Mouse (Mus musculus) liver, adult 2 months (tissue): ENCODE measurements at regions not wholly inside any gene's neighbourhood (a gene's known extent, or its start where the extent isn't known, plus 50 kb on each side); places are given as distances from the start of the nearest gene placed in this dataset.

Experiments
- DNase-seq: peaks from one replicate; pipeline ENCODE4 v3.0.0-alpha.2; 2011; ENCODE audit warnings: low read depth, low spot score; ENCODE audit errors: extremely low read depth
- H3K27ac ChIP-seq: fragments of 200-500 bp; replicated peaks from 2 replicates; pipeline ENCODE4 v1.5.1; 2012; ENCODE audit warnings: low read depth, mild to moderate bottlenecking, control low read depth, inconsistent platforms, low read length; ENCODE audit not compliant: insufficient read depth
- H3K27me3 ChIP-seq: fragments of 200-500 bp; 2 replicates; pipeline ENCODE4 v1.6.1; 2012; ENCODE audit warnings: mild to moderate bottlenecking, moderate library complexity, low read length, inconsistent platforms; ENCODE audit not compliant: control insufficient read depth, insufficient read depth
- H3K36me3 ChIP-seq: fragments of 200-500 bp; 2 replicates; pipeline ENCODE4 v1.6.1; 2012; ENCODE audit warnings: low read length, inconsistent platforms; ENCODE audit not compliant: control insufficient read depth, insufficient read depth
- H3K4me1 ChIP-seq: fragments of 200-500 bp; 2 replicates; pipeline ENCODE4 v1.6.1; 2011; ENCODE audit warnings: low read length; ENCODE audit not compliant: control insufficient read depth, insufficient read depth
- H3K4me3 ChIP-seq: fragments of 200-500 bp; 2 replicates; pipeline ENCODE4 v1.5.1; 2011; ENCODE audit warnings: low read depth, mild to moderate bottlenecking, control low read depth, low read length, moderate library complexity; ENCODE audit not compliant: insufficient read depth
- H3K79me2 ChIP-seq: fragments of 200-500 bp; 2 replicates; pipeline ENCODE4 v1.6.1; 2012; ENCODE audit warnings: inconsistent platforms, mild to moderate bottlenecking, low read length, moderate library complexity; ENCODE audit not compliant: control insufficient read depth, insufficient read depth
- H3K9ac ChIP-seq: fragments of 200-500 bp; 2 replicates; pipeline ENCODE4 v1.6.1; 2012; ENCODE audit warnings: low read depth, mild to moderate bottlenecking, control low read depth, inconsistent platforms, low read length
- CTCF ChIP-seq: fragments of 200-500 bp; IDR thresholded peaks from 2 replicates; pipeline ENCODE4 v1.5.1; 2011; ENCODE audit warnings: low read depth, low read length, control low read depth
- POLR2A ChIP-seq: fragments of 200-500 bp; IDR thresholded peaks from 2 replicates; pipeline ENCODE4 v1.6.1; 2011; ENCODE audit warnings: low read length, control low read depth; ENCODE audit not compliant: insufficient read depth; ENCODE audit errors: extremely low read depth
- WGBS: fragments of 180-500 bp; shearing (Covaris S2); methylation state at CpG from one replicate; pipeline ENCODE4 v1.1.7; 2018; 5-methylcytosine and 5-hydroxymethylcytosine counted together

DNA sequence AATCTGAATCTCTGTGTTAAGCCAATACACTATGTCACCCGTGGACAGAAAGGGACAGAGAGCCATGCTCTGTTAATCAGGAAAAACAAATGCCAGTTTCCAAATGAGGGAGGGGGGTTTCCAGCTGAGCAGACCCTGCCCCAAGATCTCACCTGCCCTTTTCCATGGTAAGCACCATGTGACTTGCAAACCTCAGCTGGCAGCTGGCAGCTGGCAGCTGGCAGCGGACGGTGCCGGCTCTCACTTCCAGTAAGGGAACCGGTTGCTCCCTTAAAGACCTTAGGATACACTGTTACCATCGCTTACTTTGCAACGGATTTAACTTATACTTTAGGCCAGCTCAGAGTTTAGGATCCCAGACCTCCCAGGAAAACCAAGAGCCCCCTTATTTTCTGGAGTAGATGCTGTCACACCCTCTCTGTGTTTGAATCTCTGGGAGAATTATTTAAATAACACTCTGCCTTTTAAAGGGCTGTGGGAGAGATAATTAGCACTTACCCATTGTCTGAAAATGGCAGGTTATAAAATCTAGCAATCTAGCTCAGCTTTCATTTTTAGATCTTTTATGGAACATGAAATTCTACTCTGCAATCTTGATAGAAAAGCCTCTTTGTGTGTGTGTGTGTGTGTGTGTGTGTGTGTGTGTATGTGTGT lies 131.7 kb downstream of the Drd1 start:
- no peak for DNase-seq
- WGBS: 89% methylated on average over 7 of the region's 7 CpGs
- TF ChIP-seq POLR2A: no peak
- no peak for TF ChIP-seq CTCF

DNA sequence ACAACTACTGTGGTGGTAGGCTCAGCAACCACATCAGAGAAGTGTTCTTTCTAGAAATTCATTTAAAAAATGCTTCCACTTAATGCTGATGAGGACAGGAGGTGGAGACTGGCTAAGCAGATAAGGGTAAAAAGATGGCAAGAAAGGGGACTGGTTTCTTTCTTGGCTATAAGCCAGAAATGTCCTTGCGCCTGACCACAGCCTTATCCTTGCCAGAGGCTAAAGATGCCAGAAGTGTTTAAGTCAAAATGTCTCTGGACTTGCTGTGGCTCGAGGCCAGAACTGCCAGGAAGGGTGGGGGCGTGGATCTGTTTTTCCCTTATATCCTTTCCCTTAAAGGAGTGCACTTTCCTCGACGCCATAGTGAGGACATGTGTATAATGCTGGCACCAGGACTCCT lies 133.7 kb downstream of the Drd1 start:
- Histone ChIP-seq H3K27ac (no peak overlapping the region), H3K4me1 (no peaks in the 10 kb centered on the region), H3K36me3 (no peaks in the 10 kb centered on the region), H3K4me3 (no peak overlapping the region), H3K79me2 (no peaks in the 10 kb centered on the region), H3K9ac (no peak overlapping the region), H3K27me3 (no peaks in the 10 kb centered on the region)
- no peak for DNase-seq
- TF ChIP-seq POLR2A (no peak), CTCF (no peak)
- WGBS: 71% methylated on average over 5 of the region's 5 CpGs

More for the DNA sequence above, 131.7 kb downstream of the Drd1 start:
- Histone ChIP-seq H3K4me3 (no peak overlapping the region), H3K9ac (no peak overlapping the region), H3K27me3 (no peaks in the 10 kb centered on the region), H3K79me2 (no peaks in the 10 kb centered on the region), H3K4me1 (no peaks in the 10 kb centered on the region), H3K36me3 (no peaks in the 10 kb centered on the region), H3K27ac (no peak overlapping the region)

DNA sequence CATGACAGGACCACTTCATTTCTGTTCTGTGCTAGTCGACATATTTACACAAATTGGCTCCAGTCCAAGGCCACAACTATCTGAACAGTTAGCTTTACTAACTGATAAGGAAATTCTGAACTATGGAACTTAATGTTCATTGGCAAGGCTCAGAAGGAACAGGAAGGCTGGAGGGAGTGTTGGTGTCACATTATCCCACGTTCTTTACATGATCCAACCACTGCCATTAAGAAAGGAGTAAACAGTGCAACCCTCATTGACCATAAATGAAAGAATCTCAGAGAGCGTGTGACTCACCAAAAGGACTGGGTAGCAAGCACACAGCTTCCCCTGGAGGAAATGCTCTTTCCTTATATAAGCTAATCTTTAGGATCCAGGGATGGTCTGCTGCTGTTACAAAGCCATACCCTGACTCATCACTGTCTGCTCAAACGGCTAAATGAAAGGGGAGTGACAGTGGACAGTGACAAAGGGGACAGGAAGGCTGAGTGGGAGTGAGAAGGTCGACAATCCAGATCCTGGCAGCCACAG lies 135.6 kb downstream of the Drd1 start:
- no peak overlapping the region for H3K9ac ChIP-seq

DNA sequence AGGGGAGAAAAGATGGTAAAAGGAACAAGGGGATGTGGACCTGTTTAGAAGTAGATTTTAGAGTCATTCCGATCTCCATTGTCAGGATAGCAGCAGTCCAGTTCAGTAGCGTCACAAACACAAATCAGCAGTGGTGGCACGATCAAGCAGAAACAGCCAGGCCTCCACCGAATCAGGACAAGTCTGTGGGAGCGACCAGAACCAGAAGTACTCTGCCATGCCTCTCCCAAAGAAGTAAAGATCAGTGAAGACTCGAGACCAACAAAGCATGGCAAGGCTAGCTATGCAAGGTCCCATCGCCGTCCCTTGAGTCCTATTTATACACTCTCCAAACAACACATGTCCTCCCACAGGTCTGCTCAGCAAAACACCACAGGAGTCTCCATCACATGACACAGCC lies 140.0 kb downstream of the Drd1 start:
- Histone ChIP-seq H3K36me3 (no peaks in the 10 kb centered on the region), H3K79me2 (no peaks in the 10 kb centered on the region), H3K9ac (no peak overlapping the region), H3K4me3 (no peak overlapping the region), H3K27me3 (no peaks in the 10 kb centered on the region), H3K4me1 (no peaks in the 10 kb centered on the region), H3K27ac (no peak overlapping the region)
- TF ChIP-seq POLR2A (no peak), CTCF (no peak)
- WGBS: 89% methylated on average over 8 of the region's 8 CpGs
- DNase-seq: no peak

More for the DNA sequence above, 135.6 kb downstream of the Drd1 start:
- no peak for TF ChIP-seq CTCF
- H3K27ac ChIP-seq: no peak overlapping the region
- no peaks in the 10 kb centered on the region for H3K27me3 ChIP-seq
- 35% methylated on average over 5 of the region's 5 CpGs for WGBS
- no peaks in the 10 kb centered on the region for H3K79me2 ChIP-seq
- H3K4me3 ChIP-seq: no peak overlapping the region
- no peaks in the 10 kb centered on the region for H3K4me1 ChIP-seq
- no peak for DNase-seq
- H3K36me3 ChIP-seq: no peaks in the 10 kb centered on the region

DNA sequence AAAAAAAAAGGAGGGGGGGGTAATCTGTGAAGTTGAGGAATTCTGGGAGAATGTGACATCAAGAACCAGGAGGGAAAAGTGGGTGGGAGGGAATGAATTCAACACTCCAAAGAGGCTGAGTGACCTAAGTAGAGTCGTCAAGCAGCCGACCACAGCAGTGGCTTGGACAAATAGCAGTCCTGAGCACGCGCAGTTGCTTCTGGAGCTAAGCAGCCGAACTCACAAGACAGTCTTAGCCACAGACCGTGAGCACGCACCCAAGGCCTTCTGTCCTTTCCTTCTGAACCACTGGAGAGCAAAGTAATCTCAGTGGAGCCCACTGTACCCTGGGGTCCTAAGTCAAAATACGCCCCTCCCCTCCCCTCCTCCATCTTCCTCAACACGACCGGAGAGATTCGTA lies 141.1 kb downstream of the Drd1 start:
- DNase-seq: no peak
- Histone ChIP-seq H3K4me3 (no peak overlapping the region), H3K9ac (no peak overlapping the region), H3K4me1 (no peaks in the 10 kb centered on the region), H3K36me3 (no peaks in the 10 kb centered on the region), H3K27me3 (no peaks in the 10 kb centered on the region), H3K27ac (no peak overlapping the region), H3K79me2 (no peaks in the 10 kb centered on the region)
- WGBS: 71% methylated on average over 11 of the region's 11 CpGs
- TF ChIP-seq CTCF (no peak), POLR2A (no peak)

DNA sequence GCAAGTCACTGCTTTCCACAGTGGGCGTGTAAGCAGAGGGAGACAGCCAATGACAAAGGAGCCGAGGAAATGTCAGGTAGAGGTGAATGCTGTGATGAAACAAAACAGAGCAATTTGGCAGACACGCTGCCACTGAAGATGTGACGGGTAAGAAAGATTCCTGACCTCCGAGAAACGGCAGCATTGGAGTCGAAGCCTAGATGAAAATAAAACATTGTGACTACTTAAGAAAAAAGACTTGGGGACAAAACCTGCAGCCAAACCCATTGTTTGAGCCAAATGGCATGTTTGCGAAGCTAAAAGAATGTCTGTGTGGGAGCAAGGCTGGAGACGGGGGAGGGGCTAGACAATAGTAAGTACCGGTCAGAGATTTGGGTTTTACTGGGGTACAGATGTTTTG lies 142.0 kb downstream of the Drd1 start:
- TF ChIP-seq CTCF (no peak), POLR2A (no peak)
- H3K4me3 ChIP-seq: no peak overlapping the region
- no peaks in the 10 kb centered on the region for H3K79me2 ChIP-seq
- H3K27ac ChIP-seq: no peak overlapping the region
- WGBS: 35% methylated on average over 10 of the region's 10 CpGs
- H3K4me1 ChIP-seq: no peaks in the 10 kb centered on the region
- no peak overlapping the region for H3K9ac ChIP-seq
- no peaks in the 10 kb centered on the region for H3K27me3 ChIP-seq
- no peak for DNase-seq
- H3K36me3 ChIP-seq: no peaks in the 10 kb centered on the region
